Mouse (Mus musculus): Measurements from ENCODE around the gene Znrf3. TPM values are rescaled to one million over a fixed set of nuclear protein-coding genes. Genes with fewer than 3 reads are reported as not detected.

Gene Znrf3
- total and polyA plus RNA-seq, 2 experiments from 2014 or later, result 9.9 to 13.6 TPM

GRCm38 (mm10) chr11:5265764-5266163, 178.9 kb downstream of the Znrf3 start:
- Histone ChIP-seq H3K27me3 (ENCODE audit: insufficient read depth, low read length) (no peaks in the 10 kb centered on the region), H3K4me1 (ENCODE audit: insufficient read depth, low read length) (no peaks in the 10 kb centered on the region), H3K9ac (replicated peaks; ENCODE audit: low read length) (no peak overlapping the region), H3K4me3 (ENCODE audit: low read length) (no peak overlapping the region), H3K4me2 (ENCODE audit: low read depth, low read length) (no peak overlapping the region), H3K9me3 (ENCODE audit: low read length) (no peaks in the 10 kb centered on the region), H3K36me3 (ENCODE audit: insufficient read depth, low read length) (no peaks in the 10 kb centered on the region), H3K27ac (no peak overlapping the region)
- DNase-seq (ENCODE audit: low spot score), result no peak
- 76% methylated on average over 8 of the region's 8 CpGs for WGBS
- no peak for ATAC-seq
- TF ChIP-seq CTCF (IDR thresholded peaks at IDR 0.05; ENCODE audit: low read depth), result no peak

- Histone ChIP-seq H3K4me1 (ENCODE audit: insufficient read depth, low read length) (no peaks in the 10 kb centered on the region), H3K36me3 (ENCODE audit: insufficient read depth, low read length) (no peaks in the 10 kb centered on the region), H3K27me3 (ENCODE audit: insufficient read depth, low read length) (no peaks in the 10 kb centered on the region), H3K4me3 (ENCODE audit: low read length) (no peak overlapping the region), H3K9me3 (ENCODE audit: low read length) (no peaks in the 10 kb centered on the region), H3K27ac (no peak overlapping the region), H3K9ac (replicated peaks; ENCODE audit: low read length) (no peak overlapping the region), H3K4me2 (ENCODE audit: low read depth, low read length) (no peak overlapping the region)
- DNase-seq (ENCODE audit: low spot score) (no peak), ATAC-seq (no peak)
- 67% methylated on average over 26 of the region's 26 CpGs for WGBS
- TF ChIP-seq CTCF (IDR thresholded peaks at IDR 0.05; ENCODE audit: low read depth), result no peak
Observed at GRCm38 (mm10) chr11:5263078-5263730, 181.4 kb downstream of the Znrf3 start.

GRCm38 (mm10) chr11:5261508-5262392, 182.9 kb downstream of the Znrf3 start, which contains the start of gene Kremen1:
Gene Kremen1, minus strand, starts transcription at chr11:5261558.
- peak; percentile 97 for ATAC-seq
- Histone ChIP-seq H3K9ac (replicated peaks; ENCODE audit: low read length) (peak within 1 kb of the TSS; percentile 66), H3K4me3 (ENCODE audit: low read length) (peak within 1 kb of the TSS; percentile 76), H3K27ac (peak within 1 kb of the TSS; percentile 67), H3K36me3 (ENCODE audit: insufficient read depth, low read length) (no peaks in the 10 kb centered on the region), H3K27me3 (ENCODE audit: insufficient read depth, low read length) (no peaks in the 10 kb centered on the region), H3K4me2 (ENCODE audit: low read depth, low read length) (peak within 1 kb of the TSS; percentile 64), H3K9me3 (ENCODE audit: low read length) (no peaks in the 10 kb centered on the region), H3K4me1 (ENCODE audit: insufficient read depth, low read length) (no peaks in the 10 kb centered on the region)
- DNase-seq (ENCODE audit: low spot score), result peak; percentile 97
- 3% methylated on average over 41 of the region's 80 CpGs for WGBS
- TF ChIP-seq CTCF (IDR thresholded peaks at IDR 0.05; ENCODE audit: low read depth), result no peak

- peak overlapping the region; percentile 64 for H3K4me2 ChIP-seq (ENCODE audit: low read depth, low read length)
- no peaks in the 10 kb centered on the region for H3K36me3 ChIP-seq (ENCODE audit: insufficient read depth, low read length)
- no peaks in the 10 kb centered on the region for H3K9me3 ChIP-seq (ENCODE audit: low read length)
- H3K27ac ChIP-seq, result peak overlapping the region; percentile 67
- peak overlapping the region; percentile 76 for H3K4me3 ChIP-seq (ENCODE audit: low read length)
- H3K27me3 ChIP-seq (ENCODE audit: insufficient read depth, low read length), result no peaks in the 10 kb centered on the region
- peak; percentile 18; the same call in 1 of the 2 replicates for TF ChIP-seq CTCF (IDR thresholded peaks at IDR 0.05; ENCODE audit: low read depth)
- peaks cover 4% of the 10 kb centered on the region; the same call in 1 of the 2 replicates for H3K4me1 ChIP-seq (ENCODE audit: insufficient read depth, low read length)
- peak; percentile 60 for DNase-seq (ENCODE audit: low spot score)
- ATAC-seq, result peak; percentile 65; the same call in 1 of the 2 replicates
- WGBS, result under 1% methylated on average over 24 of the region's 42 CpGs
- H3K9ac ChIP-seq (replicated peaks; ENCODE audit: low read length), result peak overlapping the region; percentile 66
Observed at GRCm38 (mm10) chr11:5260942-5261459, 183.6 kb downstream of the Znrf3 start.

GRCm38 (mm10) chr11:5259944-5260598, 184.6 kb downstream of the Znrf3 start:
- no peaks in the 10 kb centered on the region for H3K36me3 ChIP-seq (ENCODE audit: insufficient read depth, low read length)
- no peaks in the 10 kb centered on the region for H3K9me3 ChIP-seq (ENCODE audit: low read length)
- H3K27ac ChIP-seq, result no peak overlapping the region
- no peak overlapping the region for H3K9ac ChIP-seq (replicated peaks; ENCODE audit: low read length)
- DNase-seq (ENCODE audit: low spot score) (no peak), ATAC-seq (no peak)
- 0 out of 2 replicates have a peak overlapping the region, but pooled peaks have one; percentile 76 for H3K4me3 ChIP-seq (ENCODE audit: low read length)
- peak overlapping the region; percentile 64 for H3K4me2 ChIP-seq (ENCODE audit: low read depth, low read length)
- no peaks in the 10 kb centered on the region for H3K27me3 ChIP-seq (ENCODE audit: insufficient read depth, low read length)
- no peak for TF ChIP-seq CTCF (IDR thresholded peaks at IDR 0.05; ENCODE audit: low read depth)
- peaks cover 4% of the 10 kb centered on the region; the same call in 1 of the 2 replicates for H3K4me1 ChIP-seq (ENCODE audit: insufficient read depth, low read length)
- 48% methylated on average over 10 of the region's 10 CpGs for WGBS

GRCm38 (mm10) chr11:5258036-5258435, 186.6 kb downstream of the Znrf3 start:
- Histone ChIP-seq H3K4me1 (ENCODE audit: insufficient read depth, low read length) (peaks cover 4% of the 10 kb centered on the region; the same call in 1 of the 2 replicates), H3K36me3 (ENCODE audit: insufficient read depth, low read length) (no peaks in the 10 kb centered on the region), H3K9ac (replicated peaks; ENCODE audit: low read length) (no peak overlapping the region), H3K9me3 (ENCODE audit: low read length) (no peaks in the 10 kb centered on the region), H3K27me3 (ENCODE audit: insufficient read depth, low read length) (no peaks in the 10 kb centered on the region), H3K4me3 (ENCODE audit: low read length) (no peak overlapping the region), H3K27ac (no peak overlapping the region), H3K4me2 (ENCODE audit: low read depth, low read length) (no peak overlapping the region)
- no peak for TF ChIP-seq CTCF (IDR thresholded peaks at IDR 0.05; ENCODE audit: low read depth)
- no peak for ATAC-seq
- DNase-seq (ENCODE audit: low spot score), result no peak
- 94% methylated on average over 6 of the region's 6 CpGs for whole genome bisulfite sequencing
